In genomic region chr10:127041774-127042338, GRCm38 (mm10) we compare ENCODE assay signal across 7 mouse cellular contexts. TPM values are rescaled to one million over a fixed set of nuclear protein-coding genes. Genes with fewer than 3 reads are reported as not detected.
DNase-seq lines count a peak whose midpoint lies in the region; ATAC-seq lines count a peak whose summit lies in the region.

No protein-coding gene starts in this region.

- H3K9ac ChIP-seq in embryonic facial prominence, embryonic 11.5 days (replicated peaks; ENCODE audit: low read length), result peak overlapping the region; percentile 72
- H3K9ac ChIP-seq in midbrain, embryonic 12.5 days (replicated peaks), result peak overlapping the region; percentile 62

- H3K9me3 ChIP-seq in embryonic facial prominence, embryonic 11.5 days (replicated peaks; ENCODE audit: control insufficient read depth, low read length), result no peaks in the 10 kb centered on the region
- H3K9me3 ChIP-seq in limb, embryonic 10.5 days (replicated peaks), result no peaks in the 10 kb centered on the region
- H3K9me3 ChIP-seq in midbrain, embryonic 12.5 days, result no peaks in the 10 kb centered on the region

- H3K27me3 ChIP-seq in embryonic facial prominence, embryonic 11.5 days (ENCODE audit: control insufficient read depth, insufficient read depth, low read length), result no peaks in the 10 kb centered on the region
- H3K27me3 ChIP-seq in limb, embryonic 10.5 days (ENCODE audit: low read depth, poor library complexity, severe bottlenecking), result peaks cover 22% of the 10 kb centered on the region
- peaks cover 16% of the 10 kb centered on the region for H3K27me3 ChIP-seq in midbrain, embryonic 12.5 days

- under 1% methylated on average over 41 of the region's 44 CpGs for WGBS in embryonic facial prominence, embryonic 11.5 days
- under 1% methylated on average over 44 of the region's 44 CpGs for WGBS in limb, embryonic 10.5 days
- WGBS in midbrain, embryonic 12.5 days, result 0% methylated on average over 44 of the region's 44 CpGs

- H3K4me1 ChIP-seq in embryonic facial prominence, embryonic 11.5 days (ENCODE audit: control insufficient read depth, insufficient read depth, low read length), result no peaks in the 10 kb centered on the region
- peaks cover 26% of the 10 kb centered on the region for H3K4me1 ChIP-seq in limb, embryonic 10.5 days
- H3K4me1 ChIP-seq in midbrain, embryonic 12.5 days, result peaks cover 16% of the 10 kb centered on the region

- H3K4me2 ChIP-seq in embryonic facial prominence, embryonic 11.5 days (ENCODE audit: low read depth, low read length), result peak overlapping the region; percentile 85
- peak overlapping the region; percentile 92 for H3K4me2 ChIP-seq in midbrain, embryonic 12.5 days (replicated peaks)

- peak; percentile 92 for DNase-seq in adrenal gland, postnatal 10 days
- DNase-seq in embryonic facial prominence, embryonic 11.5 days (ENCODE audit: low spot score), result peak; percentile 94
- DNase-seq in heart, adult 11 months, result peak; percentile 98
- DNase-seq in kidney, adult 11 months, result peak; percentile 85
- DNase-seq in limb, embryonic 10.5 days (ENCODE audit: low spot score), result peak; percentile 96
- peak; percentile 81 for DNase-seq in skeletal muscle tissue, adult 2 months (ENCODE audit: low read depth, low spot score)

- ATAC-seq in embryonic facial prominence, embryonic 11.5 days (replicated peaks; ENCODE audit: insufficient number of reproducible peaks, low FRiP score, low TSS enrichment, low read depth), result peak; percentile 82
- ATAC-seq in midbrain, embryonic 12.5 days (ENCODE audit: low FRiP score, low read depth), result peak; percentile 88

- H3K36me3 ChIP-seq in embryonic facial prominence, embryonic 11.5 days (replicated peaks; ENCODE audit: control insufficient read depth, insufficient read depth, low read depth, low read length), result peaks cover 3% of the 10 kb centered on the region
- H3K36me3 ChIP-seq in limb, embryonic 10.5 days, result peaks cover 37% of the 10 kb centered on the region
- peaks cover 13% of the 10 kb centered on the region; the same call in 1 of the 2 replicates for H3K36me3 ChIP-seq in midbrain, embryonic 12.5 days

- peak overlapping the region; percentile 78 for H3K4me3 ChIP-seq in embryonic facial prominence, embryonic 11.5 days (ENCODE audit: low read depth, low read length)
- H3K4me3 ChIP-seq in limb, embryonic 10.5 days, result peak overlapping the region; percentile 83
- H3K4me3 ChIP-seq in midbrain, embryonic 12.5 days, result peak overlapping the region; percentile 74

- no peak overlapping the region; the same call in 1 of the 2 replicates for H3K27ac ChIP-seq in embryonic facial prominence, embryonic 11.5 days (replicated peaks; ENCODE audit: low read depth, low read length)
- peak overlapping the region; percentile 91 for H3K27ac ChIP-seq in limb, embryonic 10.5 days
- no peak overlapping the region for H3K27ac ChIP-seq in midbrain, embryonic 12.5 days (replicated peaks)

RNA-seq across cellular contexts. Expression of gene Eef1akmt3, which starts 0.5 kb away (rescaled TPM):
- total RNA-seq in adrenal gland, postnatal 10 days (2021), result under 1 TPM; 0.24 to 0.42 TPM
- polyA plus RNA-seq in embryonic facial prominence, embryonic 11.5 days (2014; fragmentation: Nextera tagmentation; extraction: Ambion mirVana), result 0.07 and 0.29 TPM in 2 replicates
- polyA plus RNA-seq in limb, embryonic 10.5 days (2016; fragmentation: Nextera tagmentation; extraction: Ambion mirVana), result 0.33 and 0.34 TPM in 2 replicates
- polyA plus RNA-seq in midbrain, embryonic 12.5 days (2016; fragmentation: Nextera tagmentation; extraction: Ambion mirVana), result 0.20 and 0.24 TPM in 2 replicates

RNA-seq across cellular contexts. Expression of gene Mettl1, which starts 0.6 kb away (rescaled TPM):
- 10 to 100 TPM; 14.9 to 17.6 TPM for total RNA-seq in adrenal gland, postnatal 10 days (2021)
- polyA plus RNA-seq in embryonic facial prominence, embryonic 11.5 days (2014; fragmentation: Nextera tagmentation; extraction: Ambion mirVana), result 42.7 and 44.8 TPM in 2 replicates
- polyA plus RNA-seq in limb, embryonic 10.5 days (2016; fragmentation: Nextera tagmentation; extraction: Ambion mirVana), result 60.2 and 64.6 TPM in 2 replicates
- polyA plus RNA-seq in midbrain, embryonic 12.5 days (2016; fragmentation: Nextera tagmentation; extraction: Ambion mirVana), result 33.1 and 33.6 TPM in 2 replicates

RNA-seq across cellular contexts. Expression of gene Cyp27b1, which starts 6.2 kb away (rescaled TPM):
- total RNA-seq in adrenal gland, postnatal 10 days (2021), result under 1 TPM; 0.27 to 0.30 TPM
- polyA plus RNA-seq in embryonic facial prominence, embryonic 11.5 days (2014; fragmentation: Nextera tagmentation; extraction: Ambion mirVana), result not detected in 2 replicates
- 0.11 and 0.24 TPM in 2 replicates for polyA plus RNA-seq in limb, embryonic 10.5 days (2016; fragmentation: Nextera tagmentation; extraction: Ambion mirVana)
- 0.09 and 0.16 TPM in 2 replicates for polyA plus RNA-seq in midbrain, embryonic 12.5 days (2016; fragmentation: Nextera tagmentation; extraction: Ambion mirVana)

RNA-seq across cellular contexts. Expression of gene Tsfm, which starts 11.2 kb away (rescaled TPM):
- total RNA-seq in adrenal gland, postnatal 10 days (2021), result 10 to 100 TPM; 74.9 to 76.1 TPM
- polyA plus RNA-seq in embryonic facial prominence, embryonic 11.5 days (2014; fragmentation: Nextera tagmentation; extraction: Ambion mirVana), result 88.0 and 88.5 TPM in 2 replicates
- polyA plus RNA-seq in limb, embryonic 10.5 days (2016; fragmentation: Nextera tagmentation; extraction: Ambion mirVana), result 109 and 114 TPM in 2 replicates
- polyA plus RNA-seq in midbrain, embryonic 12.5 days (2016; fragmentation: Nextera tagmentation; extraction: Ambion mirVana), result 74.5 and 79.2 TPM in 2 replicates

RNA-seq across cellular contexts. Expression of gene March9, which starts 18.1 kb away (rescaled TPM):
- total RNA-seq in adrenal gland, postnatal 10 days (2021), result 1 to 10 TPM; 6.5 to 6.9 TPM
- polyA plus RNA-seq in embryonic facial prominence, embryonic 11.5 days (2014; fragmentation: Nextera tagmentation; extraction: Ambion mirVana), result 1.5 and 1.8 TPM in 2 replicates
- 0.33 and 0.79 TPM in 2 replicates for polyA plus RNA-seq in limb, embryonic 10.5 days (2016; fragmentation: Nextera tagmentation; extraction: Ambion mirVana)
- 4.6 and 5.3 TPM in 2 replicates for polyA plus RNA-seq in midbrain, embryonic 12.5 days (2016; fragmentation: Nextera tagmentation; extraction: Ambion mirVana)
